Mouse (Mus musculus): ENCODE results near the gene Wfikkn1. TPM values are rescaled to one million over a fixed set of nuclear protein-coding genes. Genes with fewer than 3 reads are reported as not detected.

Gene Wfikkn1
- total RNA-seq, 1 experiment from 2014 or later: 3.0 TPM

GRCm38 (mm10) chr17:25830806-25831431 is 49.7 kb downstream of the Wfikkn1 start:
- ATAC-seq (ENCODE audit: extremely low read depth, insufficient number of reproducible peaks, low FRiP score, poor library complexity, severe bottlenecking): no peak

- no peak for ATAC-seq (ENCODE audit: extremely low read depth, insufficient number of reproducible peaks, low FRiP score, poor library complexity, severe bottlenecking)
Observed at GRCm38 (mm10) chr17:25830200-25830753, 50.4 kb downstream of the Wfikkn1 start.

GRCm38 (mm10) chr17:25829558-25830017 is 51.1 kb downstream of the Wfikkn1 start:
- no peak for ATAC-seq (ENCODE audit: extremely low read depth, insufficient number of reproducible peaks, low FRiP score, poor library complexity, severe bottlenecking)

- no peak for ATAC-seq (ENCODE audit: extremely low read depth, insufficient number of reproducible peaks, low FRiP score, poor library complexity, severe bottlenecking)
Observed at GRCm38 (mm10) chr17:25828712-25829557, 51.7 kb downstream of the Wfikkn1 start, which contains the start of gene Jmjd8. TSS of gene Jmjd8 (plus strand) at chr17:25828867.

GRCm38 (mm10) chr17:25828223-25828594 is 52.4 kb downstream of the Wfikkn1 start:
- ATAC-seq (ENCODE audit: extremely low read depth, insufficient number of reproducible peaks, low FRiP score, poor library complexity, severe bottlenecking): no peak

Other genes with a start within 250 kb of the Wfikkn1 start
- gene Gng13, start 163.7 kb downstream of the Wfikkn1 start, total RNA-seq (2017): not detected in 2 replicates
- gene Chtf18, start 153.4 kb downstream of the Wfikkn1 start, total RNA-seq (2017): 1.5 and 2.3 TPM in 2 replicates
- 1.7 and 2.2 TPM in 2 replicates for gene Rpusd1, start 153.2 kb downstream of the Wfikkn1 start, total RNA-seq (2017)
- gene Mslnl, start 144.8 kb downstream of the Wfikkn1 start, total RNA-seq (2017): not detected in 2 replicates
- gene Msln, start 126.5 kb downstream of the Wfikkn1 start, total RNA-seq (2017): 1.6 TPM in 1 of 2 replicates, not detected in the other
- gene Narfl, start 107.1 kb downstream of the Wfikkn1 start, total RNA-seq (2017): 36.2 and 41.3 TPM in 2 replicates
- gene Haghl, start 95.2 kb downstream of the Wfikkn1 start, total RNA-seq (2017): 21.5 and 24.7 TPM in 2 replicates
- 0.25 TPM in 1 of 2 replicates, not detected in the other for gene Ccdc78, start 94.3 kb downstream of the Wfikkn1 start, total RNA-seq (2017)
- gene Fam173a, start 88.0 kb downstream of the Wfikkn1 start, total RNA-seq (2017): 23.6 and 33.3 TPM in 2 replicates
- not detected in 2 replicates for gene AC134908.4, start 85.2 kb downstream of the Wfikkn1 start, total RNA-seq (2017)
- 3.5 and 4.4 TPM in 2 replicates for gene Metrn, start 83.7 kb downstream of the Wfikkn1 start, total RNA-seq (2017)
- not detected in 2 replicates for gene Fbxl16, start 71.8 kb downstream of the Wfikkn1 start, total RNA-seq (2017)
- gene Wdr24, start 57.2 kb downstream of the Wfikkn1 start, total RNA-seq (2017): 12.9 and 13.4 TPM in 2 replicates
- 10.9 and 11.0 TPM in 2 replicates for gene Jmjd8, start 52.0 kb downstream of the Wfikkn1 start, total RNA-seq (2017)
- 74.8 and 79.7 TPM in 2 replicates for gene Stub1, start 47.5 kb downstream of the Wfikkn1 start, total RNA-seq (2017)
- 1.5 TPM in 1 of 2 replicates, not detected in the other for gene Rhbdl1, start 43.6 kb downstream of the Wfikkn1 start, total RNA-seq (2017)
- 3.4 and 5.6 TPM in 2 replicates for gene Gm20683, start 39.1 kb downstream of the Wfikkn1 start, total RNA-seq (2017)
- 34.6 and 37.0 TPM in 2 replicates for gene Rhot2, start 36.0 kb downstream of the Wfikkn1 start, total RNA-seq (2017)
- 7.4 and 8.4 TPM in 2 replicates for gene Wdr90, start 19.4 kb downstream of the Wfikkn1 start, total RNA-seq (2017)
- 1.2 TPM in 1 of 2 replicates, not detected in the other for gene Mcrip2, start 12.1 kb downstream of the Wfikkn1 start, total RNA-seq (2017)
- gene Mettl26, start 5.8 kb downstream of the Wfikkn1 start, total RNA-seq (2017): 5.8 and 7.1 TPM in 2 replicates
- gene Rab40c, start 38.9 kb upstream of the Wfikkn1 start, total RNA-seq (2017): 6.5 and 7.8 TPM in 2 replicates
- gene Pigq, start 64.1 kb upstream of the Wfikkn1 start, total RNA-seq (2017): 23.3 and 28.6 TPM in 2 replicates
- not detected in 2 replicates for gene Nhlrc4, start 64.1 kb upstream of the Wfikkn1 start, total RNA-seq (2017)
- not detected in 2 replicates for gene A930017K11Rik, start 71.7 kb upstream of the Wfikkn1 start, total RNA-seq (2017)
- 9.2 and 10.2 TPM in 2 replicates for gene Capn15, start 104.9 kb upstream of the Wfikkn1 start, total RNA-seq (2017)
- gene Rab11fip3, start 188.7 kb upstream of the Wfikkn1 start, total RNA-seq (2017): 2.8 and 3.7 TPM in 2 replicates
- 5.0 and 5.5 TPM in 2 replicates for gene Decr2, start 209.5 kb upstream of the Wfikkn1 start, total RNA-seq (2017)
- 2.7 TPM in 1 of 2 replicates, not detected in the other for gene Nme4, start 214.7 kb upstream of the Wfikkn1 start, total RNA-seq (2017)
- 15.5 and 17.3 TPM in 2 replicates for gene Tmem8, start 232.4 kb upstream of the Wfikkn1 start, total RNA-seq (2017)
- gene Mrpl28, start 242.6 kb upstream of the Wfikkn1 start, total RNA-seq (2017): 10.7 and 19.7 TPM in 2 replicates

Measured in neutrophil, adult 5-6 weeks (primary cell).